Mouse (Mus musculus): ENCODE measurements around the gene Zfp12.

DNA sequence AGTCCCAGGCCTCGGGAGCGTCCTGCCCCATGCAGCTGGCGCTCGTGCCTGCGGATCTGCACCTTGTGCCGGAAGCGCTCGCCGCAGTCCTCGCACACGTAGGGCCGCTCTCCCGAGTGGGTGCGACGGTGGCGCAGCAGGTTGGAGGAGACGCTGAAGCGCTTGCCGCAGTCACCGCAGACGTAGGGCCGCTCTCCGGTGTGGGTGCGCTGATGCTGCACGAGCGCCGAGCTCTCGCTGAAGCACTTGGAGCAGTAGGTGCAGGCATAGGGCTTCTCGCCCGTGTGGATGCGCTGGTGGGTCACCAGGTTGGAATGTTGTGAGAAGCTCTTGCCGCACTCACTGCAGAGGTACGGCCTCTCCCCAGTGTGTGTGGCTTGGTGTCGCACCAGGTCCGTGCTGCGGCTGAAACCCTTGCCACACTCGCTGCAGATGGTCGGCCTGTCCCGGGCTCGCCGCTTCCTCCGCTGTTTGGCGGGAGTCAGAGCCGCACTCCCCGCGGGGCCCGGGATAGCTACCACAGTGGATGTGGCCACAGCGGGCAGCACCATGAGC, 52.9 kb downstream of the Zfp12 start:
- TF ChIP-seq POLR2A (IDR thresholded peaks at IDR 0.05; ENCODE audit: extremely low read depth, insufficient read depth, low read length) = no peak
- TF ChIP-seq CTCF (IDR thresholded peaks at IDR 0.05; ENCODE audit: low read depth, low read length) = no peak

Data from liver, adult 2 months (tissue).